Mouse (Mus musculus): ENCODE measurements around the gene Zfp992.
"Not testable (repeated sequence)": the region's sequence is repeated elsewhere in the genome, so short reads cannot be mapped to it uniquely, and the experiment has no call there.

Gene Zfp992

DNA sequence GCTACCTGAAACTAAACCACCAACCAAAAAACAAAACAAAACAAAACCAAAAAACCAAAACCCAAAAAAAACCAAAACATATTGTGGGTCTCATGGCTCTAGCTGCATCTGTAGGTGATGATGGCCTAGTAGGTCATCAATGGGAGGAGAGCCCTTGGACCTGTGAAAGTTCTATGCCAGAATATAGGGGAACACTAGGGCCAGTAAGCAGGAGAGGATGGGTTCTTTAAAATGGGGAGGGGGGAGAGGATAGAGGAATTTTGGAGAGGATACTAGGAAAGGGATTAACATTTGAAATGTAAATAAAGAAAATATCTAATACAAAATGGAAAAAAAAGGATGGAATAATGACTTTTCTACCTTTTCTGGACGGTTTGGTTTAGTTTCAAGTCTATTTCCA lies 67.7 kb downstream of the Zfp992 start:
- ATAC-seq (ENCODE audit: insufficient number of reproducible peaks, low FRiP score, low TSS enrichment), result no peak

DNA sequence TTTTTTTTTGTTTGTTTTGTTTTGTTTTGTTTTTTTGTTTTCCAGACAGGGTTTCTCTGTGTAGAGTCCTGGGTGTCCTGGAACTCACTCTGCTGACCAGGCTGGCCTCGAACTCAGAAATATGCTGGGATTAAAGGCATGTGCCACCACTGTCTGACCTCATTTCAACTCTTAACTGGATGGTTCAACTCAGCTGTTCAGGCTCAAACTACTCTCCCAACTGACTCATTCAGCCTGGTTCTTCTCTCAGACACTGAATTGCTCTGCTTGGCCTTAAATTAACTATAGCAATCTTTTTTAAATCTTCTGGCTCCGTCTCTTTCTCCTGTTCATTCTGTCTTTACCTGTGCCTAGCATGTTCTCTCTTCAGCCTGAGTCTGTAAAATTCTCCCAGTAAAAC lies 68.3 kb downstream of the Zfp992 start:
- not testable (repeated sequence) for ATAC-seq (ENCODE audit: insufficient number of reproducible peaks, low FRiP score, low TSS enrichment)

All from cerebellum, adult (tissue).